Mouse (Mus musculus) lung, postnatal 4 days (tissue): ENCODE measurements around the gene Mettl22.

Experiments
- DNase-seq, 2 experiments: peaks; one replicate each; pipeline ENCODE4 v3.0.0; 2021

The Mettl22 gene

GRCm38 (mm10) chr16:8470603-8471481, at the start of gene Mettl22:
TSS of gene Mettl22 (plus strand) at chr16:8470788.
- DNase-seq = peak; percentile 92 to 94

- DNase-seq = no peak
These were observed 49.7 kb upstream of the Mettl22 start for GRCm38 (mm10) chr16:8420842-8421241.

GRCm38 (mm10) chr16:8423626-8424114, 46.9 kb upstream of the Mettl22 start:
- no peak for DNase-seq

GRCm38 (mm10) chr16:8424161-8424970, 46.2 kb upstream of the Mettl22 start:
- DNase-seq = no peak

GRCm38 (mm10) chr16:8424971-8425330, 45.6 kb upstream of the Mettl22 start, which contains the start of gene Tmem114:
TSS of gene Tmem114 (minus strand) at chr16:8425136.
- peak in 1 of 2 experiments; percentile 22 for DNase-seq

- no peak for DNase-seq
These were observed 44.9 kb upstream of the Mettl22 start for GRCm38 (mm10) chr16:8425736-8426135.

- DNase-seq = no peak
These were observed 41.1 kb upstream of the Mettl22 start for GRCm38 (mm10) chr16:8429531-8429930.

- no peak for DNase-seq
These were observed 38.0 kb upstream of the Mettl22 start for GRCm38 (mm10) chr16:8432616-8433015.

GRCm38 (mm10) chr16:8444911-8445310, 25.7 kb upstream of the Mettl22 start:
- no peak for DNase-seq

- DNase-seq = no peak
These were observed 24.3 kb upstream of the Mettl22 start for GRCm38 (mm10) chr16:8446256-8446655.

GRCm38 (mm10) chr16:8453301-8453700, 17.3 kb upstream of the Mettl22 start:
- DNase-seq = no peak

GRCm38 (mm10) chr16:8455221-8455620, 15.4 kb upstream of the Mettl22 start:
- DNase-seq = no peak

- DNase-seq = no peak
These were observed 12.2 kb upstream of the Mettl22 start for GRCm38 (mm10) chr16:8458391-8458790.

- peak in 1 of 2 experiments; percentile 58 for DNase-seq
These were observed 11.5 kb upstream of the Mettl22 start for GRCm38 (mm10) chr16:8459098-8459497.

- no peak for DNase-seq
These were observed 456 bp upstream of the Mettl22 start for GRCm38 (mm10) chr16:8470132-8470531.

GRCm38 (mm10) chr16:8487396-8488005, 16.9 kb downstream of the Mettl22 start:
- DNase-seq = no peak

GRCm38 (mm10) chr16:8489340-8489739, 18.8 kb downstream of the Mettl22 start:
- no peak for DNase-seq

- no peak for DNase-seq
These were observed 21.3 kb downstream of the Mettl22 start for GRCm38 (mm10) chr16:8491743-8492490.

- DNase-seq = peak in 1 of 2 experiments; percentile 66
These were observed 23.7 kb downstream of the Mettl22 start for GRCm38 (mm10) chr16:8494268-8494667.

GRCm38 (mm10) chr16:8496967-8497366, 26.4 kb downstream of the Mettl22 start:
- DNase-seq = no peak

GRCm38 (mm10) chr16:8504271-8504670, 33.7 kb downstream of the Mettl22 start:
- DNase-seq = no peak

- no peak for DNase-seq
These were observed 39.3 kb downstream of the Mettl22 start for GRCm38 (mm10) chr16:8509894-8510293.
